Mouse (Mus musculus) heart, postnatal 4 days (tissue): ENCODE measurements around the gene Cacna1a. TPM values are rescaled to one million over a fixed set of nuclear protein-coding genes. Genes with fewer than 3 reads are reported as not detected.

Experiments used
- DNase-seq: peaks from one replicate; pipeline ENCODE4 v3.0.0; 2021
- total RNA-seq, 2 experiments: library from RNA; stranded (reverse); gene quantifications; 2 replicates each; pipeline ENCODE4 v1.2.3; 2021

The Cacna1a gene
- total RNA-seq = 1 to 10 TPM; 6.6 to 8.0 TPM

GRCm38 (mm10) chr8:84388275-84388674, at the start of gene Cacna1a:
TSS of gene Cacna1a (plus strand) at chr8:84388440.
- DNase-seq = no peak

DNA sequence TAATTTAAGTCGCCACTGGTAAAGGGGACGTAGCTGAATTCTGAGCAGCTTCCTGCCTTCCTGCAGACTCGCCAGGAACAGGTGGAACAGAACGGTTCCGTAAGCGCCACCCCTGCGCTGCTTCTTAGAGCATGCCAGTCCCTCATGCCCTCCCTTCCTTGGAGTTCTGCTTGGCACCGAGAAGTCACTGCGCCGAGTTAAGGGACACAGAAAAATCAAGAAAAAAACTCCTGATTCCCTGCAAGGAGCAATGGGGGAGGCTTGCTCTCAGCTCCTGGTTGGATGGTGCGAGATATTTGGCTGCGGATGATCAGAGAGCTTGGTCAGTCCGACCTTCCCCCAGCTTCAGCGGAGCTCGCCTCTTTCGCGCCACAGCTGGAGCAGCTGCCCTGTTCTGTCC, 49.7 kb upstream of the Cacna1a start:
- DNase-seq = no peak

GRCm38 (mm10) chr8:84339320-84339719, 48.9 kb upstream of the Cacna1a start:
- no peak for DNase-seq

DNA sequence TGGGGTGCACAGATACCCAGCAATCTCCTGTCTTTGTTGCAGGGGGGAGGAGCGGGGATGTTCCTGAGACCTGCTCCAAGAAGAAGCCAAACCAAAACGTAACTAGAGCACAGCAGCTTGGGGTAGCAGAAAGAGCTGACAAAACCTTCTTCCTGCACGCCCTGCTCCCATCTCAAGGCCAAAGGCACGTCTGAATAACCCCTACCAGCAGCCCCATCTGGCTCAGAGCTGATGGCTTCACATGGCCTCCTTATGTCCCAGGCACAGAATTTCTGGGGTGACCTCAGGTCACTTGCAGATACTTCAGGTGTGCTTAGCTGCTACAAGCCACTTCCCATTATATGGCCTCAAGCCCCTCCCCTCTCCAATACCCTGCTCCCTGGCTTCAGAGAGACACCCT, 48.4 kb upstream of the Cacna1a start:
- no peak for DNase-seq

GRCm38 (mm10) chr8:84340671-84341070, 47.6 kb upstream of the Cacna1a start:
- DNase-seq = no peak

- DNase-seq = no peak
Measured at GRCm38 (mm10) chr8:84345493-84345892, 42.7 kb upstream of the Cacna1a start.

GRCm38 (mm10) chr8:84346421-84346820, 41.8 kb upstream of the Cacna1a start:
- DNase-seq = no peak

DNA sequence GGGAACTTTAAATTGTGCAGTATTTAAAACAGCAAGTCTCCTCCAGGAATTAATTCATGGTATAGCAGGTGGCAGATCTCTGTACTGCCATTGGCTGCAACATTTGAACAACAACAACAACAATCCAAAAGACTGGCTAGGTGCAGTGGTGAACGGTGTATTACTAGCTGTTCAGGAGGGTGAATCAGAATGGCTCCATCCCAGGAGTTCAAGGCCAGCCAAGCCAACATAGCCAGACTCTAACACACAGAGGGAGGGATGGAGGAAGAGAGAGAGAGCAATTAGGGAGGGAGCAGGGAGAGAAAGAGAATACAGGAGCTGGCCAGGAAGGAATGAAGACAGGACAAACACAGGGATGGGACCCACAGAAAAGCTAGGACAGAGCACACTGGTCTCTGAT, 38.7 kb upstream of the Cacna1a start:
- DNase-seq = no peak

DNA sequence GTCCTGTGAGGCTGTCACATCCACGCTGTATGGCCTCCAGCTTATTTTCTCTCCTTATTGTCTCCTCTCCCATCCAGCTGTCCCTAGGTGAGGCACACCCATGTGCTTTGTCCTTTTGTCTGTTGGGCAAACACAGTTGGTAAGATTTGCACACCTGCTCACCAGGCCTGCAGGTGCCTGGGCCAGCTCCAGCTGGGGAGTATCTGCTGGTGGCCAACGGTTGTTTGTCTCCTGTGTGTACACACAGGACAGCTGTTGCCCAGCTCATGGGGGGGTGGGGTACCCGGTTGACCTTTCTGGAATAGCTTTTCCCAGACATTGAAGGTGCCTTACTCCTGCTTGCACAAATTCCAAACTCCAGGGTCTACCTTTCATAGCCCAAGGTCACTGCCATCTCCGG, 37.3 kb upstream of the Cacna1a start:
- DNase-seq = no peak

DNA sequence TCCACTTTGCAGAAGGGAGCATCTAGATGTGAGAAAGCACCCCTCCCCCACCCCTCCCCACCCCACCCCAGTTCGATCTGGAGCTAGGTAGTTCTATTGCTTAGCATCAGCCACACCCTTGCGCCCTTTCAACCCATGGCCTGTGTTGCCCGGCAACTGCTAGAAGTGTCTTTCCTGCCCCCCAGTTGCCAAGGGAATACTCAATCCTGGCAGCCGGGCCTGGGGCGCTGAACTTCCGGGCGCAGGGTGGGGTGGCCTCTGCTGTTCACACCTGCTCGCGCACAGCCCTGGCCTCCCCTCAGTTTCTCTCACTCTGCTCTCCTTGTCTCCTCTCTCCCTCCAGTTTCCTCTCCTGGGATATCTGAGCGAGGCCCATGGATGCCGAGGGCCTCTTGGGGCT, 31.8 kb upstream of the Cacna1a start:
- DNase-seq = no peak

DNA sequence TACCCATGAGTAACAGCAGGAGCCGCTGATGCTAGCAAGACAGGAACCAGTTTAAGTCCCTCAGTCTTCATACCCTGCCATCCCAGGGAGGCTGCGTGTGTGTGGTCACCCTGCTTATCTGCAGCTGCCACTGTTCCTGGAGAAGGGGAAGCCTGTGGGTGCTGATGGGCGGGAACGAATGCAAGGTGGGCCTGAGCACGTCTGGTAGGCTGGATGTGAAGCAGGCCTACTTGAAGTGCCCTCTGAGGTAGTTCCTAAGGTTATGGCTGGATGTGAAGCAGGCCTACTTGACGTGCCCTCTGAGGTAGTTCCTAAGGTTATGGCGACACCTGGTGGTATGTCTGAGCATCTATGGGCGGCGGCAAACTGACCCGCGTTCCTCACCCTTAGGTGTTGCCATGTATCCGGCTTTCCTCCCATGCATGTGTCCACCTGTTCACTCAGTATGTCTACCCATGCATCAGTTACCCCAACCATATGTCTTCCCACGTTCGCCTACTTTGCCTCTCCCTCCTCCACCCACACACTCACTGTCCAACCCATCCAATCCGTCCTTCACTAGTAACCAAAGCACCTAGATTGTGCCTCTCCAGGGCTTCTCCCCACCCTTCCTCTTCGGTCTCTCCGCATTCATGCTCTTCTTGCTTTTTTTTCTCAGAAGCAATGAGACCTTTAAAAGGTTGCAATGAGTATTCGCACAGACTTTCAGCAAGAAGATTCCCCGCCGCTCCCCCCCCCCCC, 30.4 kb upstream of the Cacna1a start:
- peak; percentile 89 for DNase-seq

GRCm38 (mm10) chr8:84363428-84364134, 24.7 kb upstream of the Cacna1a start:
- DNase-seq = peak; percentile 88

- DNase-seq = no peak
Measured at GRCm38 (mm10) chr8:84365197-84365596, 23.0 kb upstream of the Cacna1a start.

DNA sequence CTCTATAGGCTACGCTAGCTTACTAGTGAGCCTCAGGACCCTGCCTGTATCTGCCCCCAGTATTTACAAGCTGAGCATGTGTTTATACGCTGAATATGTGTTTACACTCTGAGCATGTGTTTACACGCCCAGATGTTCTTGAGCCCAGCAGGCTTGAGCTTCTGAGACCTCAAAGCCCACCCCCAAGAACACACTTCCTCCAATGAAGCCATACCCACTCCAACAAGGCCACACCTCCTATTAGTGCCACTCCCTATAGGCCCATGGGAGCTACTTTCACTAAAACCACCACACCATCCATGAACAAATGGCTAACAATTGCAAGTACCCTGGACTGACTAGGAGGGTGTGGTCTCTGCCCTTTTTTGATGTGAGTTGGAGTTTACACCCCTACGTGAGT, 17.3 kb upstream of the Cacna1a start:
- no peak for DNase-seq

- no peak for DNase-seq
Measured at GRCm38 (mm10) chr8:84375038-84375437, 13.2 kb upstream of the Cacna1a start.

DNA sequence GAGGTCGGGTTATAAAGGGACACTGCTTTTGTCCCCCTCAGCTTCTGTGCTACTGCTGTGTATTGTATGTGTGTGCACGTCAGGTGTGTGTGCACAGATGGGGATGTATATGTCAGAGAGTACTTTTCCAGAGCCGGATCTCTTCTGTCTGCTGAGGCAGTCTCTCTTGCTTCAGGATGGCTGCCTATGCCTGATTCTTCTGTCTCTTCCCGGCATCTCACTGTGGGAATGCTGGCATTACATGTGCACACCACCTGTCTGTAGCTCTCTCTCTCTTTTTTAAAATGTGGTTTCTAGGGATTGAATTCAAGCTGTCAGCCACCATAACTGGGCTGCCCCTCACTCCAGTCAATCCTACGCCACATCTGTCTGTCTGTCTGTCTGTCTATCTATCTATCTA, 12.4 kb upstream of the Cacna1a start:
- DNase-seq = no peak

- no peak for DNase-seq
Measured at GRCm38 (mm10) chr8:84376564-84376963, 11.7 kb upstream of the Cacna1a start.

- DNase-seq = no peak
Measured at GRCm38 (mm10) chr8:84381676-84382075, 6.6 kb upstream of the Cacna1a start.

GRCm38 (mm10) chr8:84388773-84389172, 533 bp downstream of the Cacna1a start:
- peak; percentile 61 for DNase-seq

DNA sequence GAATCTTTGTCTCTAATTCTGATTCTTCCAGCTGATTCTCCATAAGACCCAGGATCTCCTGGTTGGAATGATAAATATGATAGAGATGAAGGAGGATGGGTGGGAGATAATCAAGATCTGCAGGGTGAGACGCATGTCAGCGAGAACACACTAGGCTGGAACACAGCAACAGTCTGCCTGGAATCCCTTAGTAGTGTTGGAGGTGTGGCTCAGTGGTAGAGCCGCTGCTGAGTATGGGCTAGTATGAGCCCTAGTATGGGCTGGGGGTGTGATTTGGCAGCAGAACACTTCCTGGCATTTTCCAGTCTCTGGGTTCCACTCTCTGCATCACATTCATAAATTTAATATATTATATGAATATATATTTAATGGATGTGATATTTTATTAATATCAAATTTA, 933 bp downstream of the Cacna1a start:
- no peak for DNase-seq

- DNase-seq = no peak
Measured at GRCm38 (mm10) chr8:84391611-84392010, 3.4 kb downstream of the Cacna1a start.

DNA sequence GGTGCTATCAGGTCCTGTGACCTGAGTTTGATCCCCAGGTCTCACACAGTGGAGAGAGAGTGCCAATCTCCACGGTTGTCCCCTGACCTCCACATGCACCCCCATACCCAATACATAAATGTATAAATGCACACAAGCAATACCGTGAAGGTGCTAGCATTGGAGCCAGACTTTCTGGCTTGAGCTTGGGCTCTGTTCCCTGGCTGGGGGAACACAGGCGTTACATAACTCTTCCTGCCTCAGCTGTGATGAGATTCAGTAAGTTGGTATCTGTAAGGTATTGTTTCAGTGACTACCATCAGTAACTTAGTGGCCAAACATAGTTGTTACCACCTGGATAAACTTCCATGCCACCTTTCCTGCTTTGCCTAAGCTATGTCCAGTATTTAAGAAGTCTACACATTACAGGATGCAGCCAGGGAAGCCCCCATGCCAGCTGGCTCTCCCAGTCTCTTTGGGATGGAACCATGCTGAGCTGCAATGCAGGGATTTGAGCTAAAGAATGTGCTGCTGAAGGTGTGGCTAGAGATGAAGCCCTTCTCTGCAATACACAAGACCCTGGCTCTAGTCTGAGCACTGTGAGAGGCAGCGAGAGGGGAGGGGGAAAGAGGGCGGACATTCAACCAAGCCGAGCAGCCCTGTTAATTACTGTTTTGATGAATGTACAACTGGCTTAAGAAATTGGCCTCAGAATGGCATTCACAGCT, 7.7 kb downstream of the Cacna1a start:
- DNase-seq = no peak
